Mouse (Mus musculus): ENCODE measurements around the gene Hmgb2. TPM values are rescaled to one million over a fixed set of nuclear protein-coding genes. Genes with fewer than 3 reads are reported as not detected.

Hmgb2 gene
- polyA plus RNA-seq, 1 experiment: 55.6 TPM

GRCm38 (mm10) chr8:57546834-57547233 is 35.1 kb downstream of the Hmgb2 start:
- peaks cover 11% of the 10 kb centered on the region for H3K4me1 ChIP-seq (ENCODE audit: control insufficient read depth, insufficient read depth, low read length)
- TF ChIP-seq CTCF (IDR thresholded peaks at IDR 0.05; ENCODE audit: low read depth, low read length): no peak
- no peak for TF ChIP-seq POLR2A (IDR thresholded peaks at IDR 0.05; ENCODE audit: borderline replicate concordance, low read depth, low read length)
- no peak overlapping the region for H3K4me3 ChIP-seq (ENCODE audit: insufficient read depth, low read length)
- no peak overlapping the region for H3K27ac ChIP-seq (ENCODE audit: insufficient read depth, low read depth, low read length)

- TF ChIP-seq CTCF (IDR thresholded peaks at IDR 0.05; ENCODE audit: low read depth, low read length) (no peak), POLR2A (IDR thresholded peaks at IDR 0.05; ENCODE audit: borderline replicate concordance, low read depth, low read length) (no peak)
- Histone ChIP-seq H3K4me3 (ENCODE audit: insufficient read depth, low read length) (no peak overlapping the region), H3K4me1 (ENCODE audit: control insufficient read depth, insufficient read depth, low read length) (peaks cover 4% of the 10 kb centered on the region), H3K27ac (ENCODE audit: insufficient read depth, low read depth, low read length) (no peak overlapping the region)
These were observed 35.9 kb downstream of the Hmgb2 start for GRCm38 (mm10) chr8:57547581-57547980.

- no peak for TF ChIP-seq CTCF (IDR thresholded peaks at IDR 0.05; ENCODE audit: low read depth, low read length)
- Histone ChIP-seq H3K4me3 (ENCODE audit: insufficient read depth, low read length) (no peak overlapping the region), H3K27ac (ENCODE audit: insufficient read depth, low read depth, low read length) (no peak overlapping the region), H3K4me1 (ENCODE audit: control insufficient read depth, insufficient read depth, low read length) (peaks cover 2% of the 10 kb centered on the region; the same call in 1 of the 2 replicates)
These were observed 40.7 kb downstream of the Hmgb2 start for GRCm38 (mm10) chr8:57552102-57553032.

GRCm38 (mm10) chr8:57560926-57561325 is 49.2 kb downstream of the Hmgb2 start:
- Histone ChIP-seq H3K4me3 (ENCODE audit: insufficient read depth, low read length) (no peak overlapping the region), H3K27ac (ENCODE audit: insufficient read depth, low read depth, low read length) (no peak overlapping the region), H3K4me1 (ENCODE audit: control insufficient read depth, insufficient read depth, low read length) (peaks cover 14% of the 10 kb centered on the region)
- TF ChIP-seq POLR2A (IDR thresholded peaks at IDR 0.05; ENCODE audit: borderline replicate concordance, low read depth, low read length): no peak
- no peak for TF ChIP-seq CTCF (IDR thresholded peaks at IDR 0.05; ENCODE audit: low read depth, low read length)

GRCm38 (mm10) chr8:57562741-57563140 is 51.0 kb downstream of the Hmgb2 start:
- Histone ChIP-seq H3K4me1 (ENCODE audit: control insufficient read depth, insufficient read depth, low read length) (peaks cover 11% of the 10 kb centered on the region), H3K4me3 (ENCODE audit: insufficient read depth, low read length) (no peak overlapping the region), H3K27ac (ENCODE audit: insufficient read depth, low read depth, low read length) (no peak overlapping the region)
- TF ChIP-seq POLR2A (IDR thresholded peaks at IDR 0.05; ENCODE audit: borderline replicate concordance, low read depth, low read length) (no peak), CTCF (IDR thresholded peaks at IDR 0.05; ENCODE audit: low read depth, low read length) (no peak)

GRCm38 (mm10) chr8:57563726-57564125 is 52.0 kb downstream of the Hmgb2 start:
- TF ChIP-seq CTCF (IDR thresholded peaks at IDR 0.05; ENCODE audit: low read depth, low read length) (no peak), POLR2A (IDR thresholded peaks at IDR 0.05; ENCODE audit: borderline replicate concordance, low read depth, low read length) (no peak)
- Histone ChIP-seq H3K27ac (ENCODE audit: insufficient read depth, low read depth, low read length) (no peak overlapping the region), H3K4me1 (ENCODE audit: control insufficient read depth, insufficient read depth, low read length) (peaks cover 4% of the 10 kb centered on the region), H3K4me3 (ENCODE audit: insufficient read depth, low read length) (no peak overlapping the region)

GRCm38 (mm10) chr8:57565039-57565438 is 53.3 kb downstream of the Hmgb2 start:
- TF ChIP-seq CTCF (IDR thresholded peaks at IDR 0.05; ENCODE audit: low read depth, low read length) (no peak), POLR2A (IDR thresholded peaks at IDR 0.05; ENCODE audit: borderline replicate concordance, low read depth, low read length) (no peak)
- no peak overlapping the region for H3K4me3 ChIP-seq (ENCODE audit: insufficient read depth, low read length)
- H3K4me1 ChIP-seq (ENCODE audit: control insufficient read depth, insufficient read depth, low read length): no peaks in the 10 kb centered on the region
- no peak overlapping the region for H3K27ac ChIP-seq (ENCODE audit: insufficient read depth, low read depth, low read length)

Other genes with a start within 250 kb of the Hmgb2 start
- not detected in 2 replicates for gene Hand2, start 190.9 kb upstream of the Hmgb2 start, polyA plus RNA-seq (2012; ENCODE audit: insufficient read depth, insufficient read length, missing spikeins)
- not detected in 2 replicates for gene Scrg1, start 56.0 kb upstream of the Hmgb2 start, polyA plus RNA-seq (2012; ENCODE audit: insufficient read depth, insufficient read length, missing spikeins)
- gene Sap30, start 24.0 kb upstream of the Hmgb2 start, polyA plus RNA-seq (2012; ENCODE audit: insufficient read depth, insufficient read length, missing spikeins): 47.8 and 50.9 TPM in 2 replicates
- gene Galnt7, start 141.1 kb downstream of the Hmgb2 start, polyA plus RNA-seq (2012; ENCODE audit: insufficient read depth, insufficient read length, missing spikeins): 24.7 and 25.3 TPM in 2 replicates